Mouse (Mus musculus): ENCODE results near the gene Slc4a8.

Slc4a8 gene

DNA sequence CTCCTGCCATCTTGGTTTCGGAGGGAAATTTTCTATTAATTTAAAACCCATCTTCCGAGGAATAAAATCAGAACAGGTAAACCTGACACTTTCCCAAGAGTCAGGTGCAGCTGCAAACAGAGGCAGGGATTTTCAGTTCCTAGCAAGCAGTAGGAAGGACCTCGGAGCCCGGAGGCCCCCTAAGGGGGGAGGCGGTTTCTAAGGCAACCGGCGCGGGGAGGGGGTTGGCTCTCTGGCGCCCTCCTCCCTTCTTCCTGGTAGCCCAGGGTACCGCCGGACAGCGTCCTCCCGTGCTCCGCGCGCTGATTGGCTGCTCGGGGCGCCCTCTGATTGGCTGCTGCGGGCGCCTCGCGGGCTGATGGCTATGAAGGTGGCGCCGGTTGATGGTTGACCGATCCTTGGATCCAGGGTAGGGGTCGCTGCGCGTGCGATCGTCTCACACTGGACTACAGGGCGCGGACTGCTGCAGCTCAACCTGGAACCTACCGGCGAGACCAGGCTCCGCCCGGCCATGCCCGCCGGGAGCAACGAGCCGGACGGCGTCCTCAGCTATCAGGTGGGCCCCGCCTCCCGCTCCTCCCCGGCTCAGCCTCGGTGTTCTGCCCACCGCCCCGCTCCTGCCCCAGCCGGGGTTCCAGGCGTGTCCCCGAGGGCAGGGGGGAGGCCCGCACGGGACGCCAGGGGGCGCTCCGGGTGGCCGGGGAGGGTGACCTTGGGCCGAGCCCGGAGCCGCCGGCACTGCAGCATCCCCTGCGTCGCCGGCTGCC, at the start of gene Slc4a8:
TSS of gene Slc4a8 (plus strand) at position 329 of the 767 bp plus-strand sequence.
- DNase-seq (ENCODE audit: low spot score), result peak; percentile 68

DNA sequence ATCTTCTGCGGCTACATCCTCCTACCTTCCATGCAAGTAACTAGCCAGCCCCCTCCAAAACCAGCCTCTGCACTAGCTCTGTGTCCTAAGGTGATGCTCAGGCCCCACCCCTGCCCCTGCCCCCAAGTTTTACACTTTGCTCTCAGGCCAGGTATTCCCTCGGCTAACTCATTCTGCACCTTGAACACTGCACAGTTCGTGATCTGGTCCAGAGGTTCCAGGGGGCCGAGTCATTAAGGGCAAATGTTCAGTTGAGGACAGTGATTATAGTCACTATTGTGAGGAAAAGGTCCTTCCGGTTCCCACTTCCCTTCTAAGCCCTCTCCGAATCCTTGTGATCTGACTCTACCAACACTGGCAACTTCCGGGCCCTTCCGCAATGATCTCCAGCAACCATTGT, 47.1 kb upstream of the Slc4a8 start:
- no peak for DNase-seq (ENCODE audit: low spot score)

DNA sequence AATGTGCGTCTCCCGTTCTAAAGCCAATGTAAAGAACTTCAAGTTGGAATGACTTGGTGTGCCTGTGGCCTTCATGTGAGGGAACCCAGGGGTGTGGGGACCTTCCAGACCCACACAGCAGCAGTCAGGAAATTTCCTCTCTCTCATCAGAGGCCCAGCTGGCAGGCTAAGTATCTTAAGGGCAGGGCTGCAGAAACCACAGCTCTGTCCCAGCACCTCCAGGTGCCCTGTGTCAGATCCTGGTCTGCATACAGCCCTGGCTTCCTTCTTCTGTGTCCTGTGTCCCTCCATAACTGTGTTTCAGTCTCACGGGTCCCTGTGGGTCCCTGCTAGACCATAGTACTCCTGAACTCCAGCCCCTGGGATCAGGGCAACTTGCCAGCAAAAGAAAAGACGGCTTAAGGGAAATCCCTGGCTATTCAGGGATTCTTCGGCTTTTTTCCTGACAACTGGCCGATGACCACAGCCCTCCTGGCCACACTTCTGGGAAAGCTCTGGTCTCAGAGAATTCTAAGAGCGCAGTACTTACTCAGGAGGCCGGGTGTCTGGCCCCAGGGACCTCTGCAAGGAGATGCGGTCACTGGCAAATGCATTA, 46.1 kb upstream of the Slc4a8 start:
- no peak for DNase-seq (ENCODE audit: low spot score)

DNA sequence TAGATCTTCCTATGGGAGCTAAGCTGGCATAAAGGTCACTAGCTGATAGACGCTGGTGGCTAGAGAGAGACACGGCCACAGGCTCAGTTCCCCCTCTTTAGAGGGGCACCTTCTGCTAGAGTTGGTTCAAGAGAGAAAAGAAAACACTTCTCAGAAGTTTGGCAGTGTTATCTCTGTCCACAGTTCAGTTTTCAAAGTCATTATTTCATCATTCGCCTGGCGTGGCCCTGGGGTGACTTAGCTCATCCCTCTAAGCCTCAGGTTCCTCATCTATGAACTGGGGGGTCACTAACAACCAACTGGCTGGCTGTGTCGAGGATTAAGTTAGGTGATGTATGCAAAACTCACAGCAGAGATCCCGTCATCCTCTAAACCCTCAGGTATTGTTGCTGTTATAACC, 43.6 kb upstream of the Slc4a8 start:
- DNase-seq (ENCODE audit: low spot score), result no peak

DNA sequence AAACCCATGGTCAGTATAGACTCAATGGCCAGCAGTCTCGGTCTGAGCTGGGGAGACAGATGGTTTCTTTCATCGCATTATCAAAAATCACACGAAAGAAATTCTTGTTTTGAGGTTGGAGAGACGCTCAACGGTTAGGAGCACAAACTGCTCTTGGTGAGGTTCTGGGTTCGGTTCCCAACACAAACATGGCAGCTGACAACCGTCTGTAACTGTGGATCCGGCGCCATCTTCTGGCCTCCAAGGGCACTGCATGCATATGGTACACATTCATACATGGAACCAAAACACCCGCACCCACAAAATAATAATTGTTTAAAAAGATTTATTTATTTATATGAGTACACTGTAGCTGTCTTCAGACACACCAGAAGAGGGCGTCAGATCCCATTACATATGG, 43.0 kb upstream of the Slc4a8 start:
- no peak for DNase-seq (ENCODE audit: low spot score)

DNA sequence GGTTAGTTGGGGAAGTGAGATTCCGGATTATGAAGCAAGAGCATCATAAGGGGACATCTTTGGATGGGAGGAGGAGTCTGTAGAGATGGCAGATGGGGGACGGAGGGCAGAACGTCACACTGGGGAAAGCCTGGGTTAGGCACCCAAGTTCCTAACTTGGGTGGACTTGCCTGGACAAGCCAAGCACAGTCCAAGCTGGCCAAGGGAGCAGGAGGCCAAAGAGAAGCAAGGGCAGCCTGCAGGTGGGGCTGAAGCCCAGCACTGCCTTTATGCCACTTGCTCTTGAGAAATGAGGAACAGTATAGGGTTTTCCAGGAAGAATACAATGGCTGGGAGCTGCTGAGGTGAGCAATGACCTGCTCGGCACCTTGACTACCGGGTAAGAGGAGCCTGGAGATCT, 42.3 kb upstream of the Slc4a8 start:
- no peak for DNase-seq (ENCODE audit: low spot score)

DNA sequence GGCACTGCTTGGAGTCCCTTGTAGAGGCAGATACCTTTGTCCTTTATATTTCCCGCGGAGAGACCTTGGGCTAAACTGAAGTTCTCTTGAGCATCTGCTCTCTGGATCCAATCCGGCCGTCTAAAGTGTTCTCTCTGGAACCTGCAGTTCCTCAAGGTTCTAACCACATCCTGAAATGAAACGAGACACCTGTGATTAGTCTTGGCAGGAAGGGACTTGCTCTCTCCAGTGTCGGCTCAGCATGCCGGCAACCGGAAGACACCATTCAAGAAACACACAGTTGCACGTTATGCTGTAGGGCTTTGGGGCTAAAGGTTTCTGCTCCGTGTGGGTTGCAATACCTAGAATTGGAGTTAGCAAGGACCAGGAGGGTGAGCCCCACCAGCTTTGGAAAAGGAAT, 41.5 kb upstream of the Slc4a8 start:
- no peak for DNase-seq (ENCODE audit: low spot score)

DNA sequence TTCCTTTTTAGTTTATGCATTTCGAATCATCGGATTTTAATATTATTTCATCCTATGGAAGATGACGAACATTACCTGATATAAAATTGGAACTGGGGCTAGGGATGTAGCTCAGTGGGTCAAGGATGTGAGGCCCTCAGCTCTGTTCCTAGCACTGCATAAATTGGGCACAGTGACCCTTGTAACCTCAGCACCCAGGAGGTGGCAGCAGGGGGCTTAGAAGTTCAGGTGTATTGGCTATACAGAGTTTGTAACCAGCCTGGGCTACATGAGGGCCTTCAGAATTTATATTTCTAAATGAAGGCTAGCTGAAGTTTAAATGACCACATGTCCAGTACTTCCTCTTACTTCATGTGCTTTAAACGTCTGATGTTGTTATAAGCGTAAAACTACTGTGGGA, 40.1 kb upstream of the Slc4a8 start:
- no peak for DNase-seq (ENCODE audit: low spot score)

DNA sequence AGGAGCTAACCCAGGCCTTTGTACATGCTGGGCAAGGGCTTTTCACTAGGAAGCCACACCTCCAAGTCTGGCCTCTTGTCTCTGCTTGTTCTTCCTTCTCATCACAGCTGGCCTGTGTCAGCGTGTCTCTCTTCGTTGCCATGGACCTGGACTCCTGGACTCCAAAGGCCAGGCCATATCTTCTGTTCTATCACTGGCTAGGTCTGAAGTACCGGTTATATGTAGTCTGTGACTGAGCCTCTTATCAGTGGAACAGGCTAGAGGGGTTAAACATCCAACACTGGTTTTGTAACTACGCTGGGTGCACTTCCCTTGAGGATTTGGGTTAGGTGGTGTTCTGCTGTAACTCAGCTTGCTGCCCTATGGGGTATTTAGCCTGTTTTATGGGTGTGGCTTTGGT, 39.5 kb upstream of the Slc4a8 start:
- DNase-seq (ENCODE audit: low spot score), result no peak

DNA sequence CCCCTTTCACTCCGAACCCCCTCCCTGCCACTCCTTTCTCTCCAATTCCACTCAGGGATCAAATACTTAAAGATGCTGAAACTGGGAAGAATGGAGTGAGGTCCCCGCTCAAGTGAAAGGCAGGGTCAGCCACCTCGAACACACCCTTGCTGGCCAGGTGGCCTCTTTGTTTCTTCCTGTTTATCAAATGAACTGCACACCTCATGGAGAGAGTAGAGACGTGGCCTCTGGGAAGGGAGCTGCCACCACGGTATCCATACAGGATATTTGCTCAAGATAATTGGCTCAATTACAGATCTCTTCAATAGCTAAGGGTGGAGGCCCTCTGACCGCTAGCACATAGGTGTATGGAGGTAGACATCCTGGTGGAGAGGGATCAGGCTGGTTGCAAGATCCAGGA, 39.0 kb upstream of the Slc4a8 start:
- DNase-seq (ENCODE audit: low spot score), result no peak

DNA sequence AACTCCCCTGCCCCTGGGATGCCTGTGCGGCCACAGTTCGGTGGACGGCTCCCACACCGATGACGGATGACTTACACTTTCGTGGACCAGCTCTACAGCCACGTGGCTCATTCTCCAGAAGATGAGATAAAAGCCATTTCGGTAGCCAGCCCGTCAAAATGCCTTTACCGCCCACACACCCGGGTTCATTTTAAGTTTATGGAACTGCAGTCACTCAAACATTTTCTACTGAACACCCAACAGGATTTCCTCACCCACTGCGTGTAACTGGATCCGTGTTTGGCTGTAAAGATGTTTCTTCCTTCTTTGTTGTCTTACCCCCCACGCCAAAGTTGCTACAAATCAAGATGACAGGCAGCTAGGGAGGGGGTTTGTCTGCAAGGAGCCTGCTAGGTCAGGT, 38.0 kb upstream of the Slc4a8 start:
- DNase-seq (ENCODE audit: low spot score), result no peak

DNA sequence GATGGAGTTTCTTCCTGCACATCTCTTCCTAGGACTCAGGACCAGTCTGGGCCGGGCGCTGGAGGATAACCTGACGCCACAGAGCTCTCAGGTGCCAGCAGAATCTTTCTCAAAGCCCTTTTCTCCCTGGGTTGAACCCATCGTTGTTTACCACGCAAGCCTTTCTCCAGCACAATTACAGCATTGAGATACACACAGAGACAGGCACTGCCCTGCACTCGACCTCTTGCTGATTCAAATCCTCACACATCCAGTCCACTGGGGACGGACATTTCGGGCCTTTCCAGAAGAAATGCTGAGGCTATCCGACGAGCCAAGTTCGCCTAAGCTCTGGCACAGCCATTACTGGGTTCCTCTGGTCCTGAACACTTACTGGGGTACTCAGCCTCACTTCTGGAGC, 34.8 kb upstream of the Slc4a8 start:
- DNase-seq (ENCODE audit: low spot score), result no peak

DNA sequence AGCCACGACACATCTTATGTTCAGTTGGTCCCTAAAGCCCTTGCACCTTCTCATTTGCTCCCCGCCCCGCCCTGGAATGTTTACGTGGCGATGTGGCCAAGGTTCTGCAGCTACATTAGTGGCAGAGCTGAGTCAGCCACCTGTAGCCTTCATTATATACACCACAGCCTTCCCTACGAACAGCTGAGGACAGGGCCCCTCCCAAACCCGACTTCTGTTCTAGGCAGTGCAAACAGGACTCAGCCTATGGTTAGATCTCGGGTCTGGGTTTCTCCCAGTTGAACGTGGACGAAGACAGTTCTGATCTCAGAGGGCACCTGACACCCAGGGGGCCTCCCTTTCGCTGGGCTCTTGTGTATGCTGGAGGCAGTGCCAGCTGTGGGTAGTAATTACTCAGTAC, 33.7 kb upstream of the Slc4a8 start:
- no peak for DNase-seq (ENCODE audit: low spot score)

DNA sequence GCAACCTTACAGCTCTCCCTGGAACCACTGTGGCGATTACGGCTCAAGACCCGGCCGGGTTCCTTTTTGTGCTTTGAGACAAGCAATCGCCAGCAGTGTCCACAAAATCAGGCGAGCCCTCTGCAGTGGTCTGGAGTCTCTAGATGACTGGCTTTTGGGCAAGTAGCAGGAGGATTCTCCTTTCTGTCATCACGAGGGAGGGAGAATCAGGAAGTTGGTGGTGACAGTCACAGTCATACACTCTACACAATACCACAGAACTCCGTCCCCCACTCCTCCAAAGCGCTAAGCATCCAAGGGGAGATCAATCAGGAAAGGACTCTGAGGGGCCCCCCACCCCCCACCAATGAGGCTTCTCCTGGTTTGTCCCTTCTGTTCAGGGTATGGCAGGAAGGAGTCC, 33.0 kb upstream of the Slc4a8 start:
- no peak for DNase-seq (ENCODE audit: low spot score)

DNA sequence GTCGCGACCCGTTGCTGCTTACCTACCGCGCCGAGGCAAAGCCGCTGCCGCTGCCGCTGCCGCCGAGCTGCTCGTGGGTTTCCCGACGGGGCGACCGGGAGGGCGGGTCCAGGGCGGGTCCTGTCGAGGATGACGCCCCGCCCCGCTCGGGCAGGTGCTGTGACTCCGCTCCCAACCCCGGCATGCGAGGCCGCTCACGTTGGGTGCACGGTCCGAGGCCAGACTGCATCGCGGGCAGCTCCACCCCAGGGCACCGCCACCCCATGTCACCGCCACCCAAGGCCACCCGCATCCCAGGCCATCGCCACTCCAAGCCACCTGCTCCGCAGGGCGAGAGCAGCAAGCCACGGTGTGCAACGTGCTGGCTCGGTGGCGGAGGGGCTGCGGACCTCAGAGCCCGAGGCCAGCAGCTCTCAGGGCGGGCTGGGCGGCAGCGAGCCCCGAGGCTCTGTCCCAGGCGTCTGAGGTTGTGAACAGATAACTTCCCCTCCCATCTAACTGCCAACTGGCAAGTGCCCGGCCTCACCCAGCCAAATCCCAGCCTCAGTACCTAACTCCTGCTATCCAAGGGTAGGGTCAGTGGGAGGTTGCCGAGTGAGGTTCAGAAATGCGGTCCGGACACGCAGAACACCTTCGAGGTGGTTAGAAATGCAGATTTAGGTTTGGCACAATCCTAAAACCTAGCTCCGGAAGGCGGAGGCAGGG, 32.1 kb upstream of the Slc4a8 start, which contains the start of gene Galnt6:
TSS of gene Galnt6 (minus strand) at position 96 of the 705 bp plus-strand sequence.
- DNase-seq (ENCODE audit: low spot score), result peak; percentile 67

DNA sequence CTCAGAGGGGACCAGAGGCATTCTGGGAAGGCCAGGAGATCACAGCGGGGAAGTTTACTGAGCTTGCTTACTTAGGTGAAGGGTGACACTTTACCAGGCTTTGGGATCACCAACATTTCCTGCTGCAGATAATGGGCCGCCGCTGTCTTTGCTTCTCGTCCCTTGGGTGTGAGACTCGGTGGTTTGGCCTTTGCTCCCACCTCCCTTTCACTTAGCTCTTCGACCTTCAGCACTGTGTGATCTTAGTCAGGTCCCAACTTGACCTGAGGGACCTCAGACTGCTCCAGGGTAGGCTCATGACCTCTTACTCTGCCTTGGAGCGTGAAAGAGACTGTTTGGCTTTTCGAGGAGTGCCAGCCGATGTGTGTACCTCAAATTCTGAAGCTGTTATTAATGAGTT, 30.5 kb upstream of the Slc4a8 start:
- DNase-seq (ENCODE audit: low spot score), result no peak

DNA sequence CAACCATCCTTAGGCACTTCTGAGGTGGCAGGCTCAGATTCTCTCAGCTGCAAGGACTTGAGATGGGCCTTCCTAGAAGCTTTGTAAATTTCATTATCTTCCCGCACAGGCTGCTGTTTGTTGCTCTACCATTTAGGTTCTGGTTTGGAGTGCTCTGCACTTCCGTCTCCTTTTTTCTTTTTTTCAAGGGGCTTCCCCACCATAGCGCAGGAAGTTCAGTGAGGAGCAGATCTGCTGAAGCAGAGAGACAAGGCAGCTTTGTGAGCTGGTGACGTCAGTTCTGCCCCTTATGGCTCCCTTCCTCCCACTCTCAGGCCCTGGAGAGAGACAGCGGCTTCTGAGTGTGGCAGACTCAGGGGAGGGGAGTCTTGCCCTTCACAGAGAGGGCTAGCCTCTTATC, 29.0 kb upstream of the Slc4a8 start:
- DNase-seq (ENCODE audit: low spot score), result no peak

DNA sequence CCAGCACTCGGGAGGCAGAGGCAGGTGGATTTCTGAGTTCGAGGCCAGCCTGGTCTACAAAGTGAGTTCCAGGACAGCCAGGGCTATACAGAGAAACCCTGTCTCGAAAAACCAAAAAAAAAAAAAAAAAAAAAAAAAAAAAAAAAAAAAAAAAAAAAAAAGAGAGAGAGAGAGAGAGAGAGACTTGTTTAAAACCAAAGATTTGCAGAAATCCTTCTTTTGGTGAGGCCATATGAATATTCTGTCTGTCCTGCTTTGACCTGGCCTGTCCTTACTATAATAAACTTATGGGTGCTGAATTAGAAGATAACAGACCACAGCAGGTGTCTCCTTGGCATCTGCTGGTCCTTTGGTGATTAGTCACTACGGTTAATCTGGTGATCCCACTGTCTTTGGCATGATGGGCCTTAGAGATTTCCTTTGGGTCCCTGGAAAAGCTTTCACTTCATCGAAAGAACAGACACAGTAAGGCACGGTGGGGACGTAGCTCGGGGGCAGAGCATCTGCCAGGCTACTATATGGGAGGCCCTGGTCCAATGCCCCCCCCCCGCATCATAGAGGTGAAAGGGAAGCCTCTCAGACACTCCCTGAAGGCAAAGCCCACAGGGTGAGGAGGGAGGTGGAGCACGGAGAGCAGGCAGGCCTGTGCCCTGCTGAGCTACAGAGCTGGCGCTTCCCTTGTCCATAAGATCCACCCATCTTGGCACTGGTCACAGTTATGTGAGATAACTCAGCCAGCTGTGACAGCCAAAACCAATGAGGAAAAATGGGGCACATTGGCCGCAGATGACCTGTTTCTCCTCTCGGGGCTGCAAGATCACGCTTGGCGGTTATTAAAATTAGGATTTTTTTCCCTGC, 26.2 kb upstream of the Slc4a8 start:
- peak; percentile 54 for DNase-seq (ENCODE audit: low spot score)

DNA sequence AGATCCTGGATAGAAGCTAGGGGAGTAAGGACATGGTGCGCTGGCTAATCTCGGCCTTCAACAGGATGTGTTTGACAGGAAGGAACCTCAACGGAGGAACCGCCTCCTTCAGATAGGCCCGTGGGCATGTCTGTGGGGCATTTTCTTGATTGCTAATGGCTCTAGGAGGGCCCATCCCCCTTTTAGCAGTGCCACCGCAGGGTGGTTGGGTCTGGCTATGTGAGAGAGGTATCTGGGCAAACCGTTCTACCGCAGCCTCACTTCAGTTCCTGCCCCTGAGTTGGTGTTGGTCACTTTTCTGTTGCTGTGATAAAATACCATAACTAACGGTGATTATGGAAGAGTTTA, 25.6 kb upstream of the Slc4a8 start:
- DNase-seq (ENCODE audit: low spot score), result no peak

DNA sequence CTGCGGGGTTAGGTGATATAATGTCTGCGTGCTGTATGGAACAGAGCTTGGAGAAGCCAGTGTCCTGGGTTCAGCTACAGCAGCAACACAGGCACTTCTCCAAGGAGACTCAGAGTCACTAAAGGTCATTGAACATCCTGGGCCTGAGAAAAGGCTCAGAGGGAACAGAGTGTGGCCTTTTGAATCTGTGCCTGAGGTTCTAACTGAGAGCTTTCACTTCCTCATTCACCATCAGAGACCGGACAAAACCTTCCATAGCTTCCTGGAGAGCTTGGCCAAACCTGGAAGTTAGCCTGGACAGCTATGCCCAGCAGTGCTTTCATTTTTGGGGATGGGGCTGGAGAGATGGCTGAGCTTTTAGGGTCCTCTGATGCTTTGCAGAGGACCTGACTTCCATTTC, 23.9 kb upstream of the Slc4a8 start:
- no peak for DNase-seq (ENCODE audit: low spot score)

DNA sequence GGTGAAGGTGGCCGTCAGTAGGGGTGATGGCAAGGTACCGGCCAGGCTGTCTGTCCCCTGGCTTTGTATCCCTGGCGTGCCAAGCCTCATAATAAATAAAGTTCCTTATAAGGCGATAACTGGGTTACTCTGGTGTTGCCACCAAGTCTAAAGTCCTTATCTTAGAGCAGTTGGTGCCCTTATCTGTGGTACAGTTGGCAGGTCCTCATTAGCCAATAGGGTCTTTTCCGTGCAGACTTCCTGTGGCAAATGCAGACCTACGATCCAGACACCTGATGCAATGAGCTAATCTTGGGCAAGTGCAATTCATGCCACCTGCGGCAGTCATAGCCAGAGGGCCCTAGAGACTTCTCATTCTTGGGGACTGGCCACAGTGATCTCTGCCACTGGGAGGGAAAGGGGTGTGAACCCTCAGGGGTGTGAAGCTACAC, 23.2 kb upstream of the Slc4a8 start:
- peak; percentile 42 for DNase-seq (ENCODE audit: low spot score)

DNA sequence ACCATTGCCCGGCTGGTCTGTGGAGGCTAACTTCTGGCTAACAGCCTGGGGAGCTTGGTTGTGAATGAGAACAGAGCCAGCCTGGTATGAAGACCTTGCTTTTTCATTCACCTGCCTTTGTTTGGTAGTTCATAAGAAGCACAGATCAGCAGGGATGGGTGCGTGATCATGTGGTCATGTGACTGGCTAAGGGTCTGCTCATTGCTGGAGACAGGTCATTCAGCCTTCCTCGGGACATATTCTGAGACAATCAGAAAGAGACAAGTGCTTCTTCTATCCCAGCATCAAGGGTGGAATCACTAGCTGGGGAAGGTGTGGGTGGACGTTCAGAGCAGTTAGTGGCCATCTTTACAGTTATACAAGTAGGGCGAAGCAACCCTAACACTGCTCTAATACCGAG, 22.1 kb upstream of the Slc4a8 start:
- no peak for DNase-seq (ENCODE audit: low spot score)

DNA sequence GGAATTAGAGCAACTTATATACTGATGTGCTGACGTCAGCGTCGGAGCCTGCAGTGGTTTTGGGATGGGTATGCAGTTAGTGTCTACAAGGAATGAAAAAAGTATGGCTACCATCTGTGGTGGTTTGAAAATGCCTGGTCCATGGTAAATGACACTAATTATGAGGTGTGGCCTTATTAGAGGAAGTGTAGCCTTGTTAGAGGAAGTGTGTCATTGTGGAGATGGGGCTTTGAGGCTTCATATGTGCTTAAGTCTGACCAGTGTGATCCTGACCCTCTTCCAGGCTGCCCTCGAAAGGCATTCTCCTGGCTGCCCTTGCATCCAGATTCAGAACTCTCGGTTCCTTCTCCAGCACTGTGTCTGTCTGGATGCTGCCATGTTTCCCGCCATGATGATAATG, 18.3 kb upstream of the Slc4a8 start:
- DNase-seq (ENCODE audit: low spot score), result no peak
